Mouse (Mus musculus): ENCODE measurements around the gene Cdk17. TPM values are rescaled to one million over a fixed set of nuclear protein-coding genes. Genes with fewer than 3 reads are reported as not detected.
"Not testable (repeated sequence)": the region's sequence is repeated elsewhere in the genome, so short reads cannot be mapped to it uniquely, and the experiment has no call there.

Gene Cdk17
- total RNA-seq, 2 experiments from 2014 or later: 13.1 to 13.5 TPM

DNA sequence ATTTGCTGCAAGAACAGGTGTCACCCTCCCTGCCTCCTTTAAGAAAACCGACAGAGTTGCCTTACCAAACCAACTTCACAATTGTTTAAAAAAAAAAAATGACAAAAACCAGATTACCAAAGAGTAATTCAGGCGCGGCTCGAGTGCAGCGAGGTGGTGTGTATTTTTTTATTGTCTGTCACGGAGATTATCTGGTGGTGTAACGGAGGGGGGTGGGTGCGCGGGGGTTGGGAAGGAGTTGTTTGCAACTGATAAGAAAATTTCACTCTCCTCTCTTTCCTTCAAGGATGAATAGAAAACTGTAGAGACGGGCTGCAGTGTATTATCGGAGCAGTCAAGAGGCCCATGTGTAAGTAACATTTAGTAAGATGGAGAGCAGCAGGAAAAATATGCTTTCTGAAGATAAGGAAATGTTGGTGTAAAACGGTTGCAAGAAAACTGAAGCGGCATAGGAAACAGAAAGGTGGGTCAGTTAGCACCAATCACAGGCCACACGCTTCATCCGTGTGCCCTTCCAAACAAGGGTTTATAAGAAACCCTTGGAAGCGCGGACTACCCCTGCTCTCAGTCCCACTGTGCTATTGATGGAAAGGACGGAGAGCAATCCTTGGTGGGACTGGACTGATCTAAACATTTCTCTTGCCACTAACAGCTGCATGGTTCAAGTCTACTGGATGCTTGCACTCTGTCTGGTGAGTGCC is 17.2 kb upstream of the Cdk17 start:
- no peak for DNase-seq

- DNase-seq: no peak
These were observed 16.7 kb upstream of the Cdk17 start for GRCm38 (mm10) chr10:93143986-93144314.

GRCm38 (mm10) chr10:93144579-93144978 is 16.1 kb upstream of the Cdk17 start:
- DNase-seq: no peak

DNA sequence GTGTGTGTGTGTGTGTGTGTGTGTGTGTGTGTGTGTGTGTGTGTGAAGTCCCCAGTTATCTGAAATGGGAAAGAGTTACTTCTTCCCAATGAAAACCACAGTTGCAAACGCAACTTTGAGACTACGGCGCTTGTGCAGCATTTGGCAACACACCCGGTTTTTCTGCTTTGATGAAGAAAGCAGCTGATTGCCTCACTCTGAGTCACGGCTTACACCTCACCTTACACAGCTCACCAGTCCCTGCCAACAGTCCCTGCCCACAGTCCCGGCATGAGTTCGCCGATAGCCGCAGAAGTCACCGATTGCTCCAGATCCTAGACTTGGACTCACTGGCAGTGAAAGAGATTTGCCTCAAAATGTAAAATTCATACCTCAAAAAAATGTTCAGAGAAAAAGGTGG is 15.6 kb upstream of the Cdk17 start:
- DNase-seq: peak in 1 of 2 experiments; percentile 62

DNA sequence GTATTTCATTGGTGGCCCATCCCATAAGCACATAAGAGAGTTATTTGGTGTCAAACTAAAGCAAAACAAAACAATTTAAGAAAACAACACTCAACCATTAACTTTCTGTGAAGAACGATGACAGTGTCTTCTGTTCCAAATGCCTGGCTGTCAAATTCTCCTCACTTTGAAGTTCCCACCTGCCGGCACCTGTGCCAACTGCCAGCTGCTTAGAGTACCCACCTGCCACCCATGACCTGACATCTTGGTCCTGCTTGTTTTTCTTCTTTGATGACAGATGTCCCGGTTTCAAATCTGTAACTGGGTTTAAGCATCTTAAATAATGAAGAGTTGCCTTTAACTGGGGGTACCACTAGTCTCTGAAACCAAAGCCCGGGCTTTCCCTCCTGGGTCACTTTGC is 14.1 kb upstream of the Cdk17 start:
- no peak for DNase-seq

DNA sequence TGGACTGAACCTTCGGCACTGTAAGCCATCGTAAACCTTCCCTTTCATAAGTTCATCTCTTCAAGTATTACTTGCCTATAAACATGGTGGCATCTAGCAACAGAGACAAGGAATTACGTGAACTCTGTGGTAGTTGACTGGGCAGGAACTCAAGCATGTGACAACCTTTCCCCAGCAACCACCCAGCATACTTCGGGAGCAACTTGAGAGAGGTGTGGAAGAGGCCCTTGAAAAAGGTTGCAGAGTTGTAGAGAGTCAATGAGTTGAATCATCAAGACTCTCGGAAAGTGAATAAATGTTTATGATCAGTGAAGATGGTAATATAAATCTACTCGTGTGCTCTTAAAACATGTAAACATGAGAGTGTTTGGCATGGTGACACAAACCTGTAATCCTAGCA is 13.0 kb upstream of the Cdk17 start:
- DNase-seq: no peak

- DNase-seq: no peak
These were observed 11.1 kb upstream of the Cdk17 start for GRCm38 (mm10) chr10:93149597-93149996.

DNA sequence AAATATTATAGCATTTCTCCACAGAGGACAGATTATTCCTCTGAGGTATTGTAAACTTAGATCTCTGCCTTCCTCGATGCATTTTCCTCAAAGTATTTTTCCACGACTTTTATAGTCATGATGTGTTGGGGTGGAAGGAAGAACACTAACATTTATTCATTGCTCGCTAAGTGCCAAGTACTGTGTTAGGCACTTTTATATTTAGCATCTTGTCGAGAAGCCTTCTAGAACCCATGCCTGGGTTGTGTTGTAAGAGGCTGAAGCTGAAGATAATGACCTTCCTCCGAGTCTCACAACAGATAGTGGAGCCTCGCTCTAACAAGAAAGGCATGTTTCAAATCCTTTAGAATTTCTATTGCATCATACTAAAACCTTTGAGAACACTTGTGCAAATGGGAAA is 8.9 kb upstream of the Cdk17 start:
- no peak for DNase-seq

GRCm38 (mm10) chr10:93152698-93153097 is 8.0 kb upstream of the Cdk17 start:
- no peak for DNase-seq

DNA sequence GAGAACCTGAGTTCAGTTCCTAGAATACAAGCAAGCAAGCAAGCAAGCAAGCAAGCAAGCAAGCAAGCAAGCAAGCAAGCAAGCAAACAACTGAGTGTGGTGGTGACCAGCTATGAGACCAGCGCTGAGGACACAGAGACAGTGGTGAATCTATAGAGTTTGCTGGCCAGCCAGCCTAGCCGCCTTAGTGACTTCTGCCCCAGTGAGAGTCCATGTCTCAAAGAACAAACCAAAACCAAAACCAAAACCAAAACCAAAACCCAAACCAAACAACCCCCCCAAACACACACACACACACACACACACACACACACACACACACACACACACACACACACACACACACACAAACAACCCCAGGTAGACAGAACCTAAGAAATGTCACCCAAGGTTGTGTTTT is 7.3 kb upstream of the Cdk17 start:
- DNase-seq: not testable (repeated sequence)

DNA sequence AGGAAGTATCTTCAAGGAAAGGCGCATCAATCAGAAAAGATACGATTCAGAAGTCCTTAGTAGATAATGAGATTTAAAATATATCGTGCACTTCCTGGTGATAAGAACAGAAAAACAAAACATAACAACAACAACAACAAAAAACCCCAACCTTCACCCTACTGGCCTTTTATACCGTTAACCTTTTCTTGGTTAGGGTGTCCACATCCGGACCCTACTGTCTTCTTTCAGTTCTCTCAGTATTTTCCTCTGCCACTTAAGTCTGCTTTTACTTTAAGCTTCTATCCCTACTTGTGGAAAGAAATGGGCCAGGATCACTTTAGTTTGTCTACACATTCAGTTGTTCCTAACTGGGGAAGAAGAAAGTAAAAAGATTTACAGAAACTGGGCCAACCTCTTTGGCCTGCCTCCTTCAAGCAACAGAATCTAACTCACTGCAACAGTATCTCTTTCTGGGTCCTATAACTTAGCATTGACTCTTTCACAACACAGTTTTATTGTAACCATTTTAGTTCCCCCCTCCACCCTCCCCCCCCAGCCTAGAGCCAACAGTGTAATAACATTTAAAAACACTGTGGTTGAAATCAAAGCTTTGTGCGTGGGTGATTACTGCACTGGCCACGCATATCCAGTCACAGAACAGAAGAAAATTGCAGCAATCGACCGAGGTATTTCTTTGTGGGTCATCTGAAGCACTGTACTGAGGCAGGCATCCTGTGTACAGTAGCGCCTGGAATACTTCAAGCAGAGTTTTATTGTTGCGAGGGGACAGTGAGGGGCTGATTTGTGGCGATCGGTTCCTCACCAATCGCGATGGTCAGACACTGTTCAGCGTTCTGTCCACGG is 801 bp upstream of the Cdk17 start:
- DNase-seq: no peak

DNA sequence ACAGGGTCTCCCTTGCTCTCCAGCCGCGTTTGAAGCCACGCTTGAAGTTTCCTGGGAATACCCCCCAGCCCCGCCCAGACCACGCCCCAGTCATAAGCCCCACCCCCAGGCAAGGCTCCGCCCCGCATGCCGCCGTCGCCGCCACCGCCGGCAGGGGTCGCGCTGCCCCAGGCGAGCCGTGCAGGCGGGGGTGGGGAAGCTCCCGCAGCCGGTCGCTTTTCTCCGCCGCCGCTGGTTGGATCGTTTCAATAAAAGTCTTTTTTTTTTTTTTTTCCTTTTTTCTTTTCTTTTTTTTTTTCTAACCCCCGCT is 223 bp upstream of the Cdk17 start:
- peak; percentile 87 to 93 for DNase-seq

DNA sequence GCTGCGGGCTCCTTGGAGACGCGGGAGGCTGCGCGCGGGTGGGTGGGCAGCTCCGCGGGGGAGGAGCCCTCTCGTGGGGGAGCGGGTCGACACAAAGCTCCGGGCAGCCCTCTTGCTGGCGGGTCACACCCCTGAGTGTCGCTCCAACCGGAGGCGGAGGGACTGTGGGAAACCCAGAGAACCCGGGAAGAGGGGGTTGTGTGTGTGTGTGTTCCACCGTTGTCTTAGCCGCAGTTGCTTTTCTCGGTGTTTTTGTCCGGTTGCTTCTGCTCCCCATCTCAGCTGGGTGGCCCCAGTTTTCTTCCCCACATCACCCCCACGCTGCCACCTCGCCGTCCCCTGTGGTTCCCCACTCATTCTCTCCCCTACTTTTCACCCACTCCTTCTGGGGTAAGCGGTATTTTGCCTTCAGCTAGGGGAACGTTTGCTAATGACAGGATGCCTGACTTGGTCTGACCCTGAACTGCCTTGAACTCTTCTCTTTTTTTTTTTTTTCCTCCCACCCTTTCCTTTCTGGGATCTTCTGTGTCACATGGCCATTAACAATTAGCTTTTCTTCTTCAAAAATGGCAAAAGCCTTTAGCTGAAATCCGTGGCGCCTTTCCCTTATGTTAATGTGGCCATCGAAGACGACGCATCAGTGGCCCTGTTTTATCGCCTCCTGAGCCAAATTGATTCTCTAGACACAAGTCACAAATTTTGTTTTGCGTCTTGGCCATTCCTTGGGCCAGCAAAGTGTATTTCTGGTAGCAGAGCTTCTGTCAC is 1.0 kb downstream of the Cdk17 start:
- peak in 1 of 2 experiments; percentile 79 for DNase-seq

DNA sequence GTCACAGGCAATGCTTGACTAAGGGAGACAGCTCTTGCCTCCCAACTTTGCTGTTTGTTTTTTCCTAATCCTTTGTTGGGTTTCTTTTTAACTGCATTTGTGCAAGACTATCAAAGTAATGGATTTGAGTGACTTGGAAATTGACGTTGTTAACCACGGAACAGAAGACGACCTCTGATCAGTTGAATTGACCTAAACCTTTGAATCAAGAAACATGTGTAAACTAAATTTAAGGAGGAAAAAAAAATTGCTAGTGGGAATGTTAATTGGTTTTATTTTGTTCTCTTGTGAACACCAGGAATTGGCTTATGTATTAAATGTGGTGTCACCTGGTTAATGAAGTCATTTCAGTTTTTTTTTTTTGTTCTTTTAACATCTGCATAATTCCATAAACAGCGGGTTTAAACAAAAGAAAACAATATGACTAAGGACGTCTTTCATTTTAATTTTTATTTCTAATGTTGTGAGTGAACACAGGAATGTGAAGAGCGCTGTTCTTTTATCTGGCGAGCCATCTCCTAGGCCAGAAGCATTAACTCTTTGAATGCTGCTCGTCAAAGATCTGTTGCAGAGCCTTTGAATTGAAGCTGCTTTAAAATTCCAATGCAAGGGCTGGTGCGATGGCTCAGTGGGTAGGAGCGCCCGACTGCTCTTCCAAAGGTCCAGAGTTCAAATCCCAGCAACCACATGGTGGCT is 1.7 kb downstream of the Cdk17 start:
- no peak for DNase-seq

DNA sequence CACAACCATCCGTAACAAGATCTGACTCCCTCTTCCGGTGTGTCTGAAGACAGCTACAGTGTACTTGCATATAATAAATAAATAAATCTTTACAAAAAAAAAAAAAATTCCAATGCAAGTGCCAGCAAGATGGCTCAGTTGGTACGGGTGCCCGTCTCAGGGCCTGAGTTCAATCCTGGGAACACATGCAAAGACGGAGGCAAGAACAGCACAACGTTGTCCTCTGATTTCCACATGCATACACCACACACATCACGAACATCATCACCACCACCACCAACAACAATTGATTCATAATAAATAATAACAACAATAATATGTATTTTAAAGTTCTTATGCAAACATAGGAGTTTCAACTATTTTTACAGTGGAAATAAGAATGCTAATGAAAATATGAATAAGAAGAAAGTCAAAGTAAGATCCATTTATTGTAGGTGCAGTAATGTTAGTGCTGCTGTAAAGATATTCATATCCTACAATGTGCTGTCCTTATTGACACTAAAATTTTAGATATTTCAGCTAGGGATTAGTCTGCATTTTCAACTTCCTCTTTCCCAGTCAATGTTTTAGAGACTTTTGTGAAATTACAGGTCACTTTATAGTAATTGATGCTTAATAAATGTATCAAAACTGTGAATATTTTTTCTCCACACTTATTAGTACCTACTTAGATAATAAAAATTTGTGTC is 2.4 kb downstream of the Cdk17 start:
- DNase-seq: no peak

- no peak for DNase-seq
These were observed 3.2 kb downstream of the Cdk17 start for GRCm38 (mm10) chr10:93163711-93164488.

DNA sequence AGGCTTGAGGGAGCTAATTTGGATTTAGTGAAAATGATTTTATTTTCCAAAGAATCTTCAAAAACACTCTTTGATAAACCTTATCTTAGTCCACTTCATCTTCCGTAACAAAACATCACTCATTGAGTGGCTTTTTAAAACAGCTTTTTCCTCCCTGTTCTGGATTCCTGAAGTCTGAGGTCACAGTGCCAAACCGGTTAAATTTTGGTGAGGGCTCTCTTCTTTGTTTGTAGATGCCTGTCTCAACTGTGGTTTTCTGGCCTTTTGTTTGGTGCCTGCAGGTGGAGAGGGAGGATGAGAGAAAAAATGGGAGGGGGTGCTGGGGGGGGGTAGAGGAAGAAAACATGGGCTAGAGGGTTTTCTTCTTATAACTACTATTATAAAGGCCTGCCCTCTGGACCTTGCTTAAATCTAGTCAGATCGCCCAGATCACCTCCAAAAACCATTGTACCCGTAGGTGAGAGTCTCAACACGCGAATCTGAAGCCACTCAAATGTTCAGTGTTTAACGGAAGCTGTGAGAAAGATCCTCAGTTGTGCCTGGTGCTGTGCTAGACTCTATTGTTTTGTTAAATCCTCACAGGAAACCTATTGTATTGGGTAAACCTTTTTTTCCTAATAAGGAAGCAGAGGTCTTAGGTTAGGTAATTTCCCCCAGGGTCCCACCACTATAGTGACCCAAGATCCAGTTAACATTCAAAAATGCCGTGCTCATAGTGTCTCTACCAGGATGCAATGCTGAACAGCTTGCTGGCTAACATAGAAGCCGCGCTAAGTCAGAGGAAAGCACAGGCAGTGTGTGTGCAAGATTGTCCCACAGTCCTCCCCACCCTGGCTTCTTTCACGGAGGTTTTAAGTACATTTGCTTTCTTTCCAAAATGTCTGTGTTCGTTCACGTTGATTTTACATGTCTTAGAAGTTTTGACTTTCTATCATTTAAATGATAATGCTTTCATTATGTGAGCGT is 5.0 kb downstream of the Cdk17 start:
- DNase-seq: peak in 1 of 2 experiments; percentile 41

- DNase-seq: peak in 1 of 2 experiments; percentile 52
These were observed 5.7 kb downstream of the Cdk17 start for GRCm38 (mm10) chr10:93166382-93166769.

- DNase-seq: no peak
These were observed 6.6 kb downstream of the Cdk17 start for GRCm38 (mm10) chr10:93167311-93167710.

DNA sequence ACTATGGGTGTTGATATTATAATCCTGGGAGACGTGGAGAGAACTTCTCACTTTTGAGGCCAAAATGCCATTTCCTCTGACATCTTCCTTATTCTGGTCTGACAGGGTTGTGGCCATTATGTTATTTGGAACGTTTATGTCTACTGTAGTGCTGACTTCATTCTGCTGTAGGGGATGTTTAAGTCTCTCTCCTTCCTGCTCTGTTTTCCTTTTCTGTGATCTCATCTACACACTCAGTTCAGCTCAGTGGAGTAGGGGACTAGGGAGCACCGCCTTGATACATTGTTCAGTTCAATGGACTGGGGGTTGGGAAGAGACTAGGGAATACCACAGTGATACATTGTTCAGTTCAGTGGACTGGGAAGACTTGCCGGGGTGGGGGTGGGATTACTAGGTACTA is 7.4 kb downstream of the Cdk17 start:
- DNase-seq: no peak

Data from heart, adult 18-20 months (tissue).